Mouse (Mus musculus) testis, adult 2 months (tissue): ENCODE data around the gene Tom1l1. TPM values are rescaled to one million over a fixed set of nuclear protein-coding genes. Genes with fewer than 3 reads are reported as not detected.

Experiments used
- H3K27ac ChIP-seq: fragments of 200-500 bp; 2 replicates; pipeline ENCODE4 v1.5.1; 2012; ENCODE audit warnings: low read depth, low read length; ENCODE audit not compliant: control insufficient read depth, insufficient read depth
- H3K27me3 ChIP-seq: fragments of 200-500 bp; 2 replicates; pipeline ENCODE4 v1.6.1; 2012; ENCODE audit warnings: mild to moderate bottlenecking, low read length, moderate library complexity; ENCODE audit not compliant: control insufficient read depth, insufficient read depth
- H3K36me3 ChIP-seq: fragments of 200-500 bp; 2 replicates; pipeline ENCODE4 v1.6.1; 2012; ENCODE audit warnings: mild to moderate bottlenecking, low read length; ENCODE audit not compliant: control insufficient read depth, insufficient read depth
- H3K4me1 ChIP-seq: fragments of 200-500 bp; 2 replicates; pipeline ENCODE4 v1.6.1; 2012; ENCODE audit warnings: low read length; ENCODE audit not compliant: control insufficient read depth, insufficient read depth
- H3K4me3 ChIP-seq: fragments of 200-500 bp; 2 replicates; pipeline ENCODE4 v1.5.1; 2012; ENCODE audit warnings: low read depth, mild to moderate bottlenecking, low read length, moderate library complexity, mixed read lengths; ENCODE audit not compliant: control insufficient read depth
- CTCF ChIP-seq: fragments of 200-500 bp; IDR thresholded peaks from 2 replicates; pipeline ENCODE4 v1.5.1; 2012; ENCODE audit warnings: low read depth, mild to moderate bottlenecking, inconsistent platforms, low read length, moderate library complexity; ENCODE audit not compliant: control insufficient read depth, insufficient read depth, insufficient replicate concordance
- POLR2A ChIP-seq: fragments of 200-500 bp; IDR thresholded peaks from 2 replicates; pipeline ENCODE4 v1.6.1; 2012; ENCODE audit warnings: low read depth, mild to moderate bottlenecking, inconsistent platforms, low read length, moderate library complexity; ENCODE audit not compliant: control insufficient read depth
- polyA plus RNA-seq: library from polyadenylated mRNA; depleted of rRNA; stranded (reverse); fragments of >200 nt; gene quantifications from 2 replicates; pipeline ENCODE4 v1.2.3, GENCODE M21; 2012

Gene Tom1l1
- polyA plus RNA-seq, 1 experiment = 3.7 TPM

DNA sequence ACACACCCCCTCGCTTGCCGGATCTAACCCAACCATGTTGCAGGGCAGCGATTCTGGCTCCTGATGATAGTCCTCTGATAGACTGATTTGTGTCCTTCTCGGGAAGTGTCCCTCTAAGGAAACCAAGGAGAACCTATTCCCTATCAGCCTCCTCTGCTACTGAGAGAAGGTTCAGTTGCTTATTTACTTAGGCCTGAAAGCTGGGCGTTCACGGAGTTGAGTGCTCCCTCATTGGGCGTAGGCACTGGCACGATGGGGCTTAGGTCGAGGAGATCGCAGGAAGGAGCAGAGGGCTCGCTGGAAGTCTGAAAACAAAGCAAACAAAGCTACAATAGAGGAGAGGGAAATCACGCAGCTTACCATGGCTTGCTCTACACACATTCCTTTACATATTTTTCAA lies 30.6 kb downstream of the Tom1l1 start:
- H3K36me3 ChIP-seq = no peaks in the 10 kb centered on the region

DNA sequence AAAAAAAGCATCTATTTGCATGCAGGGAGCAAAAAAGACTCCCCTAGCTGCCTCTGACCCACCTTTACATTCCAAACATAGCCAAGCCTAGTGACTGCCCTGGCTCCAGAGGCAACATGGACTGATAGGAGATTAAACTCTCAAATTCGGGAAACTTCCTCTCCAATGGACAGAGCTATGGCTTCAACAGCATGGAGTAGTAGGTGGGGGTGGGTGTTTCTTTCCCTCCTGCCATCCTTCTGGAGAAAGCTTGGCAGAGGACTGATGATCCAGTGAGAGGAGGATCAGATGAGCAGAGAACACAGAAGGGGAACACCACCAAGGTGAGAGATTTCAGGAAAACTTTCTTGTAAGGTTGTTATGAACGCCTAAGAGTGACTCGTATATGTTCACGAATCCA lies 35.6 kb downstream of the Tom1l1 start:
- TF ChIP-seq CTCF (no peak), POLR2A (no peak)
- H3K4me1 ChIP-seq = no peaks in the 10 kb centered on the region
- no peaks in the 10 kb centered on the region for H3K27me3 ChIP-seq
- H3K4me3 ChIP-seq = no peak overlapping the region
- no peaks in the 10 kb centered on the region for H3K36me3 ChIP-seq
- no peak overlapping the region for H3K27ac ChIP-seq

More for the DNA sequence above, 30.6 kb downstream of the Tom1l1 start:
- H3K4me1 ChIP-seq = no peaks in the 10 kb centered on the region
- no peak overlapping the region for H3K4me3 ChIP-seq
- TF ChIP-seq CTCF (no peak), POLR2A (no peak)
- no peaks in the 10 kb centered on the region for H3K27me3 ChIP-seq
- no peak overlapping the region for H3K27ac ChIP-seq

DNA sequence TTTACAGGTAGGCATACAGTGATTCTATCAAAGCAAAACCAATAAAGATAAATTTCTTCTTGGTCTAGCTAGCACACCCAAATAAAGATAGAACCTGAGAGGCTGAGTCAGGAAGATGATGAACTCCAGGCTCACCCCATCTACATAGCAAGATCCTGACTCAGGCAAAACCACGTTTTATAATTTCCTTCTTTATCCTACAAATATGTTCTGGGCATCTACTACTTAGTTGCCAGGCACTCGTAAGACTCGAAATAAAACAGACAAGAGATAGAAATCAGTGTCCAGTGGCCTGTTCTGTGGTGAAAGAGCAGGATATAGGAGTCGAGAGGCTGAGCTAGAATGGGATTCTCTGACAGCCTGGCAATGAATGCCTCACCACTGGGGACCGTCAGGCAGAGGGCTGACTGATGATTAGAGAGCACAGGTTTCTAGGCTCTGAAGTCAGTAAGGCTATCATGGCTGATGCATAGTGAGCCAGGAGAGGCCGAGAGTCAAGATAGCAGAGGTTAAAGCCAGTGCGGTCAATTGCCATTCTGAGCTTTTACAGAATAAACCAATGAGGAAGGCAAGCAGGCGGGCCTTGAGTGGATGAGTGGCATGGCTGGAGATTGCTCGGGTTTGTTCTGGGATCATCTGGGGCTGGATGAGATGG lies 37.8 kb downstream of the Tom1l1 start:
- no peaks in the 10 kb centered on the region for H3K4me1 ChIP-seq
- no peak overlapping the region for H3K27ac ChIP-seq
- TF ChIP-seq POLR2A (no peak), CTCF (no peak)
- no peaks in the 10 kb centered on the region for H3K36me3 ChIP-seq
- H3K27me3 ChIP-seq = no peaks in the 10 kb centered on the region
- H3K4me3 ChIP-seq = no peak overlapping the region

DNA sequence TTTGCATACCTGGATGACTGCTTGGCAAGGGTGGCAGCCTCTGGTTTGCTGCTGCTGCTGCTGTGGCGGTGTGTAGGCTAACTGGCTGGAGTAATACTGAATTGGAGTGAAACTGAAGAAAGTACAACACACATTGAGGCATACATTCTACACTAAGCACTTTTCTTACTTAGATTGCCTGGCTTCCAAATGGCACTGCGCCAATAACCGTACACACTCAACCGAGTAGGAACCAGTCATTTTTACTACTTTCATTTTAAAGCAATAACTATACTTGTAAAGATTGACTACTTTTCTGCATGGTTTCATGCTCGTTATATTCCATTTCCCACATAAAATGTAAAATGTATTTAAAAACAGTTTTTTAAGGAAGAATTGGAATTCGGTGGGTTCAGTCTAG lies 38.4 kb downstream of the Tom1l1 start:
- Histone ChIP-seq H3K27ac (no peak overlapping the region), H3K36me3 (no peaks in the 10 kb centered on the region; the same call in none of the 2 replicates), H3K4me3 (no peak overlapping the region), H3K27me3 (no peaks in the 10 kb centered on the region), H3K4me1 (no peaks in the 10 kb centered on the region)
- TF ChIP-seq POLR2A (no peak), CTCF (no peak)

DNA sequence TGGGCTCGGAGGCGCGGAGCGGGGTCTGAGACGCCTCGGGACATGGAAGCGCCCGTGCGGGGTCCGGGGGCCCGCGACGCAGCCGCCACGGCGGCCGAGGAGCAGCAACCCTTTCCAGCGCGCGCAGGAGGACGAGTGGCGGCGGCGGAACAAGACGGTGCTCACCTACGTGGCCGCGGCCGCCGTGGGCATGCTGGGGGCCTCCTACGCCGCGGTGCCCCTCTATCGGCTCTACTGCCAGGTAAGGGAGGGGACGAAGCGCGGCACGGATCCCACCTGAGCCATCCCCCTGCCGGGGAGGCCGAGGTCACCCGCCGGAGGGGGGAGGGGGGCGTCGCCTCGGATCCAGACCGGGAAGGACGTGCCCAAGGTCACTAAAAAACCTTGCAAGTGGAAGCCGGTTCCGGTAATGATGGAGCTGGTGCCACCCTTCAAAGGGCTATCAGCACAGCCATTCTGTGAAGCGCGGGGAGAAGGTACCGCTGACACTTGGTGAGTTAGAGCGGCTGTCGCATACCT lies 49.8 kb downstream of the Tom1l1 start:
- Histone ChIP-seq H3K4me1 (no peaks in the 10 kb centered on the region), H3K27ac (peak overlapping the region; percentile 95), H3K27me3 (no peaks in the 10 kb centered on the region), H3K36me3 (no peaks in the 10 kb centered on the region), H3K4me3 (peak overlapping the region; percentile 95)
- TF ChIP-seq CTCF (no peak), POLR2A (no peak)

DNA sequence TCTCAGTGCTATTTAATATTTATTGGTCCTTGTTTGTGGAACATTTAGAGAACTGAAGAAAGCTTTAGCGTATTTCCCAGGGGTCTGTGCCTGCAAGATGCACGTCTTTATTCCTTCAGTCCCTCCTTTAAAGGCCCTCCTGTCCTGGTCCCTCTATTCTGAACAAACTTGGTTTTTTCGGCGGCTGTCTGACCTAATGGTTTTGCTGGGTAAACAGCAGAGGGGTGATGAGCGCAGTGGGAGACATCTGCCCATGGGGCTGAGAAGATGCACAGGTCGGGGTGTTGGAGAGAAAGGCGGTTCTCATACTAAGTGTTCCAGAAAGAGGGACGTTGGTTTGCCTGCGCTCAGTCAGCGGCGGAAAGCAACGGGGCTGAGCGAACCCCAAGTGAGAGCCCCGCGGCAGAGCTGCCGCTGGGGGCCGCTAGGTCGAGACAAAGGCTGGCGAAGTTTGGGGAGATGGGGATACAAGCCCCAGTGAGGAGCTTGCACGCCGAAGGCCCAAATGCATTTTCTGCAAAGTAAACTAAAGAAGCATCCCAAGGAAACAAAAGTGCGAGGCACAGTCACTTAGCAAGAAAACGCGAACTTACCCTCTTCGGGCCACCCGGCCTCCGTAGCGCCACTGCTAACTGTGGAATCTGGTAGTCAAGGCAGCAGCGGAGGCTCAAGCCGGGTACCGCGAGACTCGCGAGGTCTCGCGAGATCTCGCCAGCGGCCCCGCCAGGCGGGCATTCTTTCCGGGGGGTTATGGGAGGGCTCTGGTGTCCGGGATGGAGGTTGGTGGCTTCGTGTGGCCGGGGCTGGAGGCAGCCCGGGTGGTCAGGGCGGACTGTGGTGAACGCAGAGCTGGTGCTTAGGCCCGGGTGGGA lies 50.5 kb downstream of the Tom1l1 start, which contains the start of the genes Stxbp4 and Cox11:
Gene Stxbp4 (minus strand): TSS at position 645 of the 872 bp plus-strand sequence.
Gene Cox11 (plus strand): TSS at position 734 of the 872 bp plus-strand sequence.
- Histone ChIP-seq H3K4me3 (peak within 1 kb of the TSS; percentile 95), H3K4me1 (no peaks in the 10 kb centered on the region), H3K27me3 (no peaks in the 10 kb centered on the region), H3K36me3 (no peaks in the 10 kb centered on the region), H3K27ac (peak within 1 kb of the TSS; percentile 95)
- TF ChIP-seq POLR2A (peak; percentile 84), CTCF (no peak)

DNA sequence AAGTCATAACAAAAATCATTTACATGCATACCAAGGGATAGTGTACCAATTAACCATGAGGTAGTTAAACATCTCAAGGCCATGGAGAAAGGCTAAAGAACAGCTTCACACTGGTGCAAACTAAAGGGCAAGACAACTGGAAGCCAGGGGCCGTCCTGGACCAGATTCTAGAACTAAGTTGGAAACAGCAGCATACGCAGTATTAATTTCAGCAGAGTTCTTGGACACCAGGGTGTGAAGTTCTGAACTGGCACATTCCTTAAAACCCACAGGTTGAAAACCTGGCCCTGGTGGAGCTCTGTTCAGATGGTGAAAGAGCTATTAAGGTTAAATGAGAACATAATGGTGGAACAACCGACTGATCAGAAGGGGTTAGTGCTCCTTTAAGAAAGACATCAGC lies 53.5 kb downstream of the Tom1l1 start:
- no peaks in the 10 kb centered on the region for H3K4me1 ChIP-seq
- no peak for TF ChIP-seq POLR2A
- H3K4me3 ChIP-seq = no peak overlapping the region

More for the DNA sequence above, 53.5 kb downstream of the Tom1l1 start:
- Histone ChIP-seq H3K36me3 (no peaks in the 10 kb centered on the region), H3K27ac (no peak overlapping the region), H3K27me3 (no peaks in the 10 kb centered on the region)
